Mouse (Mus musculus) lung, postnatal 14 days (tissue): ENCODE measurements around the gene Mrpl10.
A peak's percentile ranks its signal among the peaks of the same experiment; 100 is the strongest.

ENCODE experiments used
- DNase-seq: peaks from one replicate; pipeline ENCODE4 v3.0.0; 2021

Mrpl10 gene

GRCm38 (mm10) chr11:97029686-97030417 lies 11.5 kb upstream of the Mrpl10 start, which contains the start of gene Scrn2:
TSS of gene Scrn2 (plus strand) at chr11:97029938.
- peak; percentile 87 for DNase-seq

DNA sequence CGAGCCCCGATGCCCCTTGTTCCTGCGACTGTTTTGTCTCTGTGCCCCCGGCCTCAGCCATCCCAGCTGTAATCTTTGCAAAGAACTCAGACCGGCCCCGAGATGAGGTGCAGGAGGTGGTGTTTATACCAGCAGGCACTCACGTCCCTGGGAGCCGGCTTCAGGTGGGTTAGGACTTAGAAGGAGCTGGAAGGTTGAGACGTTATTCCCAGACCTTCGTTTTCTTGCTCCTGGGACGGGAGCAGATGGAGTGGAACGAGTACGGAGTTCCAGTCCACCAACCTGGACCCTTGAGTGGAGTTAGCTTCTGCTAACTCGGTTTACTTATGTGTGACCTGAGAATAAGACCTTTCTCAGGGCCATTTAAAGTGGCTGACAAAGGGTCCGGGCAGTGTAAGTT lies 10.9 kb upstream of the Mrpl10 start:
- DNase-seq = no peak

DNA sequence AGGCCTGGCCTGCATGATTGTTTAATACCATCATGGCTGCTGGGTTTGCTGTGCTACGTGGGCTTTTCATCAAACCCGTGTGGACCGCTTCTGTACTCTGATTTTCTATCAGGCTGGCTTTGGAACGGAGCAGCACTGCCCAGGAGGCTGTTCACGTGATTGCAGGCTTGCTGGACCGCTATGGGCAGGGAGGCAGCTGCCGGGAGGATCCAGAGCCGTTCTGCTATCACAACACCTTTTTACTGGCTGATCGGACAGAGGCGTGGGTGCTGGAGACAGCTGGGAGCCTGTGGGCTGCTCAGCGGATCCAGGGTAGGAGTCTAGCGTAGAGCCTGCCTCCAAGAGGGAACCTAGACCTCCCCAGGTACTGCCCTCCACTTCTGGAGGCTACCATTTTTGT lies 9.4 kb upstream of the Mrpl10 start:
- no peak for DNase-seq

GRCm38 (mm10) chr11:97032499-97032898 lies 8.9 kb upstream of the Mrpl10 start:
- DNase-seq = no peak

- DNase-seq = no peak
Measured at GRCm38 (mm10) chr11:97033781-97034180, 7.6 kb upstream of the Mrpl10 start.

DNA sequence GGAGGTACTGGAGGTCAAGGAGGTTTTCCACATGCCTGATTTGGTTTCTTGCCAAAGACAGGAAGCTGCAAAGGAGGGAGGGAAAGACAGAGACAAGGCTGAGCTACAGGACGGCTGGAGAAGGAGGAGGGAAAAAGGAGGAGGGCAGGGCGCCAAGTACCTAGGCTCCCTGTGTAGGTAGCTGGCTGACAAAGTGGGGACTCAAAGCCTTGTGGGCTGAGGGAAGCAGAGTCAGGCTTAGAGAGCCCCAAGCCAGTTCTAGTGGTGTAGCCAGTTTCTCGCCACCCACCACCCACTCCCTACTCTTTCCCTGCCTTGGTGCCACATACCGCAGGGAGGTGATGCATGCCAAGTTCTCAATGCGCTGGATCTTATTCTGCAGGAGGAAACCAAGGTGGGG lies 5.2 kb upstream of the Mrpl10 start:
- DNase-seq = no peak

DNA sequence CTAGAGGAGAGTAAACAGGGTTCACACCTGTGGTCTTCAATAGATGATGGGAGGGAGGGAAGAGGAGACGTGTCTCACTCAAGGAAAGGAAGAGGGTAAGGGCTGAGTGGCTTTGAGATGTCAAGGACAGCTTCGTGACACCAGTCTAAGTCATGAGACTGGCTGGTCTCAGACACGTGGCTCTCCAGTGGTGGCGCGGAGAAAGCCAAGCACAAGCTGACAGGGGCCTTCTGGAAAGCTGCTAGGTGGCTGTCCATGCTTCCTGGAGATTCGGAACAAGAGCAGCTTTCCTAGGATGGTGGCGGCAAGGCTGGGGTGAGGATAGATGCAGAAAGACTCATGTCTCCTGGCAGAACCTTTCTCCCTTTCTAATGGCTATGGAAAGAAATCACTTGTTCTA lies 2.5 kb upstream of the Mrpl10 start:
- DNase-seq = no peak

DNA sequence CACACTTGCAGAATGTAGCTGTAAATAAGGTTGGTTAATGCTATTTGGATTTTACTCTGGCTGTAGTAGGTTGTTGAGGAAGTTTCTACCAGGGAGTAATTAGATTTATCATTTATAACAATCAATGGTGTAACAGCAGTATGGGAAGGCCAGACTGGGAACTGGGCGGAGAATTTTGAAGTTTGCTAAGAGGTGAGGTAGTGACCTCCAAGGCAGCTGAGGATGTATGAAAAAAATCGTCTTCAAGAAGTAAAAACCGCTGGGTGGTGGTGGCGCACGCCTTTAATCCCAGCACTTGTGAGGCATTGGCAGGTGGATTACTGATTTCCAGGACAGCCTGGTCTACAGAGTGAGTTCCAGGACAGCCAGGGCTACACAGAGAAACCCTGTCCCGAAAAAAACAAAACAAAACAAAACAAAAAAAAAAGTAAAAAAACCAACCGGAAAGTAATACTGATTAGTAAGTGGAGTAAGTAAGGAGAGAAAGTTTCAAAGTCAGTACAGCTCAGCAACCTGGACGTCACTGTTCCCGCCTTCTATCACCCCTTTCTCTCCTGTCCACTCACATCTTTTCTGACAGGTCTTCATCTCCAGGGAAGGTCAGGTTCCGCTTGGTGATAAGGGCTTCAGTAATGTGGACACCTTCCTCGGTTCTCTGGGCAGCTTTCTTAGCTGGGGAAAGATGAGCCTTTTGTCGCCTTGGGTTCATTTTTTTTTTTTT lies 899 bp upstream of the Mrpl10 start:
- DNase-seq = no peak

- DNase-seq = no peak
Measured at GRCm38 (mm10) chr11:97044902-97045301, 3.5 kb downstream of the Mrpl10 start.

- DNase-seq = no peak
Measured at GRCm38 (mm10) chr11:97045861-97046260, 4.5 kb downstream of the Mrpl10 start.

- no peak for DNase-seq
Measured at GRCm38 (mm10) chr11:97048090-97048650, 6.8 kb downstream of the Mrpl10 start.

DNA sequence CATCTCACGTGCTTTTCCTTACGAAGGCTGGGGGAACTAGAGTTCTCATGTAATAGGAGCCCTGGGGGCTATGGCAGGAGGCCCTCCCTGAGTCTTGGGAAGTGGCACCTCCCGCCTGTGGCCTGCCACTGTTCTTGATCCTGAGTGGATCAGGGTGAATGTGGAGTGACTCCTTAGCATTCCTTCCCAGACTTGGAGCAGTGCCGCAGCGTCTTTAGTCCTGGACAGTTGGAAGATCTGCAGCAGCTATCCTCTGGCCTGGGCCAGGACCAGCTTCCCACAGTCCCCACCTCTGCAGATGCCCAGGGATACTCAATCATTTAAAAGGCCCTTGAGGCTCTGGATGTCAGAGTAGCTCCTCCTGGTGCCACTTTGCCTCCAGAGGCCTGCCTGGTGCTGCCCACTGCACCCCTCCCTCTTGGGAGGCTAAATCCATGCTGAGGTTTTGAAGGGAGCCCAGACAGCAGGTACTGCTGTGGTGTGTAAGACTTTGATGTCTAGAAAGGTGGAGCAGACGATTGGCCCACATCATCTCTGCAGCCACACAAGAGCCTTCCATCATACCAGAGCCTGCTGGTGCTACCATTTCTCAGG lies 8.2 kb downstream of the Mrpl10 start:
- DNase-seq = no peak

DNA sequence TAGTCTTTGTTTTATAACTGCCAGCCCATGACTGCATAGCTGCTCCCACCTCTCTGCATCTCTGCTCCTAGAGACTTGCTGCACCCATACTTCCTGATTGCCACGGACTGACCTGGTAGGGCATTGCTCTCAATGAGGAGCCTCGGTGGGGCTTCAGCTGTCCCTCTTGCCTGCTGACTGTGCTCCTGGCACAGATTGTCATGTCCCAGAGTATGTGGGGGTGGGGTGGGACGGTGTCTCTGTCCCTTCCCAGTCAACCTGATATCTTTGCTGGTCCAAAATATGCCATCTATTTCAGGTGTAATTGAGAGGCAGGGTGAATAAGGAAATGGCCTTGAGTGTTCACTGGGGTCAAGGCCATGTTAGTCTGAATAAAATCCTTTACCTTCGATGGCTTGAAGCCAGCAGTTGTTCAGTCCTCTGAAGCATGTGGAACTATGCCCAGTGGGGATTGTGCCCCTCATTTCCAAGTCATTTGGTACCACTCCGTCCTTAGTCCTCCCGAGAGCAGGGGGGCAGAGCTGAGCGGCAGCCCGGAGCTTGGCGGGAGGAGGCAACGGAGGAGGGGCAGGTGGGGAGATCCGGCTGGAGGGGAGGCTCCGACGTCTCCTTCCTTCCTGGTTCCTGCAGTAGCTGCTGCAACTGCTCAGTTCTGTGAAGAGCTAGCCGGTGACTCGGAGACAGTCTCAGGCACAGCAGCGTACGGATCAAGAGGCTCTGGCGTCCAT lies 9.0 kb downstream of the Mrpl10 start, which contains the start of gene Osbpl7:
Osbpl7 (plus strand) TSS at position 413 of the 728 bp plus-strand sequence.
- peak; percentile 80 for DNase-seq

DNA sequence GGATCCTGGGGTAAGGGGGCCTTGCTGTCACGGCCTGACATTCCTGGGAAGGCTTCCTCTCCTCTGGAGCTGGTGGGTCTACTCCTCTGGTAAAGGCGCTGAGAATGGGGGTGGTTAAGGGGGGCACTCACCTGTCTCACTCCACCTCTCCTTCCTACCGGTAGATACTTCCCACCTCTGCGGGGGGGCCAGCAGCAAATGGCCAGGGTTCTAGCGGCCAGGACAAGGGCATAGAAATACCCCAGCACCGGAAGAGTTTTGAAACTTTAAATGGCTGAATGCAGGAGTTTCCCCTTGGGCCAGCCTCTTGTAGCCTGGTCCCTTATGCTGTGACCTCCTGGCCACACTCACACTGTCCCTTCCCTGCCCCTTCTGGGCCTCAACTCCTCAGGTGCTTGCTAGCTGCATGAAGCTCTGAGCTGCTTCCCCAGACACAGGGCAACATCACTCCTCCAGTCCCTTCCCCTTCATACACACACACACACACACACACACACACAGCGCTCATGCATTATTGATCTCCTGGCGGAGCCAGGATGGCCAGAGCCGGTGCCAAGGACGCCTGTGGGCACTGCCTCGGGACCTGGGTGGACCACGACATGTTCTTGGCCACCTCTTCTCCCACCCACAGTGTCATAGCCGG lies 9.7 kb downstream of the Mrpl10 start:
- DNase-seq = no peak

GRCm38 (mm10) chr11:97052219-97052646 lies 10.9 kb downstream of the Mrpl10 start:
- peak; percentile 61 for DNase-seq

DNA sequence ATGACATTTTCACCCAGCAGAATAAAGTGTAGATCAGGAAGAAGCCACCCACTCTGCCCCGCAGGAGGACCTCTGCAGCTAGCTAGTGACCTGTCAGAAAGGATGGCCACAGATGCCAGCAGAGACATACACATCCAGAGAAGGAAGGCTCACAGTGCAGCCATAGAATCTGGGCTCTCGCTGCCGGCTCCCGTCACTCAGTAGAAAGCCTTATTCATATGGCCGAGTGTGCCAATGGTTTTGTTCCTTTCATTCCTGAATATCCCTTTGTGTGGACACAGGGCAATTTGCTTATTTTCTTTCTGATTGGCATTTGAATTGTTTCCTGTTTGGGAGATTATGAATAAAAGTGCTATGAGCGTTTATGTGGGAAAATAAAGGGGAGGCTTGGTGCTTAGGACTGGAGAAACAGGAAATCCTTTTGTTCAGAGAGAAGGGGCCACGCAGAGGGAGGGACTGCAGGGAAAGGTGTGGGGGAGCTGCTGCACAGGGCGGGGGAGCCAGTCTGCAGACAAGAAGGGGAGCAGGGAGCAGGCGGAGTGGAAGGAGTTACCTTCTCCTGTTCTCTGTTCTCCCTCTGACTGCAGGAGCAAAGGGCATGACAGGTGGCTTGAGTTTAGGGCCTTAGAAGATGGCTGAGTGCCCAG lies 22.0 kb downstream of the Mrpl10 start:
- no peak for DNase-seq

GRCm38 (mm10) chr11:97063921-97064295 lies 22.5 kb downstream of the Mrpl10 start:
- no peak for DNase-seq

DNA sequence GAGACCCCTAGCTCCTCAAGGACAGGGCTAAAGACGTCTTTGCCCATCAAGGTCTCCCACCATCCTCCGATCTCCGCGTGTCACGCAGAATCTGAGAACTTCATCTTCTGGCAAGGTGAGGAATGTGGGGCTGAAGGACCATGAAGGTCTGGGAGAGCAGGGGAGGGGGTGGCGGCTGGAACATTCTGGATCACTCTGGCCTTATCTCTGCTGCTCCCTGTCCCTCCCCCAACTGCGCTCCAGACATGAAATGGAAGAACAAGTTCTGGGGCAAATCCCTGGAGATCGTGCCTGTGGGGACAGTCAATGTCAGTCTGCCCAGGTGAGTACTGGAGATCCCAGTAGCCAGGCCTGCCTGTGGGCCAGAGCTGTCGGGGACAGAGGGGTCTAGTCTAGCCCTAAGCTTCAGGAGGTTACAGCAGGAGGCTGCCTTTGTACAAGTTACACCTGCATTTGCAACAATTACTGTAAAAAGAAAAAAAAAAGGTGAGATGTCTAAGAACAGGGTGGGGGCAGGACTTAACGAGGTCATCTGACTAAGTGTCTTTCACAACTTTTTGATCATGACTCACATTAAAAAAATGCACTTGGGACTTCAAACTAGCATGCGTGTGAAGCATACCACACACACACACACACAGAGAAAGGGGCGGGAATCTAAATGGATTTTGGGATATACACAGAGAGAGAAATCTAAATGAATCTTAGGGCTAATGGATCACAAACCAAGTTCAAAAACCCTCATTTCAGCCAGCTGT lies 24.4 kb downstream of the Mrpl10 start:
- DNase-seq = no peak

- no peak for DNase-seq
Measured at GRCm38 (mm10) chr11:97066656-97067360, 25.4 kb downstream of the Mrpl10 start.

GRCm38 (mm10) chr11:97069333-97069732 lies 28.0 kb downstream of the Mrpl10 start:
- no peak for DNase-seq
